Mouse (Mus musculus): ENCODE data around the gene Pou5f2.
A peak's percentile ranks its signal among the peaks of the same experiment; 100 is the strongest.

The Pou5f2 gene

DNA sequence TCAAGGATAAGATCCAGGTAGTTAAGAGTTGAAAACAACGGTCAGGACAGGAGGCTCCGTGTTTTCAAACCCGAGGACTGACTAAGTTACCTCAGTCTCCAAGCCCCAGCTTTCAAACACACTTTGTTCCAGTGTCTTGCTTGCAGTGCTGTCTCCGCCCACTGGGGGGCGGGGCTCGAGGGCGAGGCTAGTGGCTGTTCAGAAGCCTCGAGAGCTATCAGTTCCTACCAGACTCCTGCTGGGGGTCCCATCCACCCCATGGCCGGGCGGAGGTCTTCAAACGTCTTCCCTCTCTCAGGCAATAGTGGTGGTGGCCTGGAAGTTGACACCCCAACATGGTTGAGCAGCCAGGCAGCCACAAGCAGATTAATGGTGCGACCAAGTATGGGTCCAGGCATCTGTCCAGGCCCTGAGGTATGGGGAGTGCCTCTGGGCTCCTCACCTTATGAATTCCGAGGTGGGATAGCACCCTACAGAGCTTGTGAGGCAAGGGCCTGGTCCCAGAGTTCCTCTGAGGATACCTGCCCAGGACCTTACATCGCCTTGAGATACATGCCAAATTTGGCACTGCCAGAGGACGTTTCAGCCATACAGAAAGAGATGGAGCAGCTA lies at the start of gene Pou5f2:
Gene Pou5f2, plus strand, starts transcription at position 220 of the 612 bp plus-strand sequence.
- DNase-seq (ENCODE audit: inconsistent ontology term): no peak

DNA sequence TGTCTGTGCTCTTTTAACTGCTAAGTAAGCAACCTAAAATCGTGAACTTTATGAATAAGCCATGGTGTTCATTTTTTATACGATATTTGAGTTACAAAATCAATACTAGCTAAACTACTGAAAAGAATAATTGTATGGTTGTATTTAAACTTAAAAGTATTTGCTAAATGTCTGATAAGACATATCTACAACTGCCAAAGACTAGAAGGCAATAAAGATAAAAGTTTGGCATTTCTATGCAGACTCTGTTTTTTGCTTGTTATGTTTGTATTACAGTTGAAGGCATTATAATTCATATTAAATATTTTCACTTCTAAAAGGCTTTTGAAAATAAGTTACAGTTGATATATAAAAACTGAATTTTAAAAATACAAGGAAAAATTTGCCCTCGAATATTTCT lies 48.5 kb upstream of the Pou5f2 start:
- DNase-seq (ENCODE audit: inconsistent ontology term): no peak

DNA sequence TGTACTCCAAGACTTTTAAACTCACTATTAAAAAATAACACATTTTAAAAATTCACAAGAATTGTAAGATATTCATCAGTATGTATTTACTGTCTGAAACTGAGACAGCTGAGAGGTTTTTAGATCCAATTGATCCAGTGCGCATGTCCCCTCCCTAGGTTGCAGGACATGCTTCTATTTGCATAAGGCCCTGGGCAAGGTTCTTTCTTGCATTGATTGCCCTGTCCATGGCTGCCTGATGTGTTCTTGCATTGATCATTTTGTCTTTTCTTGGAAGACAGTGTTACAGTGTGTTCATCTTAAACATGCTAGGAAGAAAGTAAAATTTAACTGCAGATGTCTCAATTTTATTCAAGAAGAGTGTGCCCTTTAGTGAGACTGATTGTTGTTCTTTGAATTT lies 47.6 kb upstream of the Pou5f2 start:
- no peak for DNase-seq (ENCODE audit: inconsistent ontology term)

DNA sequence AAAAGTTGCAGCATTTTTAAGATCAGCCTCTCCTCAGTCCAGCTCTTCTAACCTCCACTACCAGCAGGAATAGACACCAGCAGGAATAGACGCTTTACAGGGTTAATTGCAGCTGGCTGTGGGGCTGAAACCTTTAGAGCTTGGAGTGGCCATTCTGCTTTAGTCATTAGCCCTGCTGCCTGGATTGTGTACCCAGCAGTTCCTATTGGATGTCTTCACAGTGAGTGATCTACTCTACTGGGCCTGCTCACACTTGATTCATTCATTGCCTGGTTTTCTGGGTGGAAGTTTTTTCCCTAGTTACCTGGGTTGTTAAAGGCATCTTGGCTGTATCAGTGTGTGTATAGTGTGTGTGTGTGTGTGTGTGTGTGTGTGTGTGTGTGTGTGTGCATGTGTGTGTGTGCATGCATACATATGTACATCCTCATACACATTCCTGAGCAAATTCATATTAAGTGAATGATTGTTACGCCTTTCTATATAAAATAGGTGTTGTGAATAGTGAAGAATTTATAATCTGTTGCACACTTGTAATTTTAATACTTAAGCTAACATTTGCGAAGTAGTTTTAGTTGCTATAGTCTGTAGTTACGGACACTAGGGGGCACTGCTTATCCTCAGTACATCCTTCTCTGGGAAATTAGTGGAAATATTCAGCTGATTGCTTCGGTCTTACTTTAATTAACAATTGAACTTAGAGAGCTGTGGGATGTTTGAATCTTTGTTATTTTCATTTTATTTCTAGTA lies 42.4 kb upstream of the Pou5f2 start:
- peak; percentile 57 for DNase-seq (ENCODE audit: inconsistent ontology term)

DNA sequence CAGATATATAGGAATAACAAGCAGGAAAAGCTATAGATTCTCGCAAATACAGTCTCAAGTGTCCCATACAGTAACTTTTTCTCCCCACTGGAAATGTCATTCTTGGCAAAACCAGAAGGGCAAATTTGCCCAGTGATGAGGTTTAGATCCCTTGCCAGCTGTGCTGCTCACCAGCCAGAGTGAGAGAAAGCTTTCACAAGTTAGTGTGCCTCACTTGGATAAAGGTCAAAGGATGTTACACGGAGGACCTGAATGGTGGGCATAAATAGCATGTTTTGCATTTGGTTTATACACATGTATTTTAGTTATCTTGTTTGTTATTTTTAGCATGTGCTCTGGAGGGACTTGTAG lies 41.9 kb upstream of the Pou5f2 start:
- no peak for DNase-seq (ENCODE audit: inconsistent ontology term)

DNA sequence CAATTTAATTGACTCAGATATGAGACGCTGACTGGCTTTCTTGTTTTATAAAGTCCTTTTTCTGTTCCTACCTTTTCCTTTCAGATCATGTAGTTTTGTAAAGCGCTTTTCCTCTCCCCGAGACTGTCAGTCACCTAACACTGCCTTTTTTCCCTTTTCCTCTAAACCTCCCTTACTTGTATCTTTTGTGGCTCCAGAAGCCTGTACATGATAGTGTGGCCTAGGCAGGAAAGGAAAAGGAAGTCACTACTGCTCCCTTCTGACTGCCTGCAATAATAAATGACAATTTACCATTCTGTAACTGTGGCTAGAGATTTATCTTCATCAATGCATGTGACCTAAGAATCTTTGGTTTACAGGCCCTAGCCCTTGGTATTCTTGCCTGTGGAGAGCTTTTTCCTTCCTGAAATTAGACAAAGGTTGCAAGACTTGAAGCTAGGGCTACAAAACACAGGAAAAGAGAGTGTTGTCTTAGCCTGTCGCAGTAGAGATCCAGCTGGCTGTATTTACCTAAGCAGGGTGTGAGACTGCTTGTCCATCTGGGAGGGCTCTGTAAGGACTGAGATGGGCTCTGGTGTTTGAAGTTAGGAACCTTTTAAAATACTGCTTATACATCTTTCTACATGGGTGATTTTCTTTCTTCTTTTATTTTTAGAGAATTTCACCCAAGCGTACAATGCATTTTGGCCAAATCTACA lies 33.4 kb upstream of the Pou5f2 start:
- DNase-seq (ENCODE audit: inconsistent ontology term): no peak

DNA sequence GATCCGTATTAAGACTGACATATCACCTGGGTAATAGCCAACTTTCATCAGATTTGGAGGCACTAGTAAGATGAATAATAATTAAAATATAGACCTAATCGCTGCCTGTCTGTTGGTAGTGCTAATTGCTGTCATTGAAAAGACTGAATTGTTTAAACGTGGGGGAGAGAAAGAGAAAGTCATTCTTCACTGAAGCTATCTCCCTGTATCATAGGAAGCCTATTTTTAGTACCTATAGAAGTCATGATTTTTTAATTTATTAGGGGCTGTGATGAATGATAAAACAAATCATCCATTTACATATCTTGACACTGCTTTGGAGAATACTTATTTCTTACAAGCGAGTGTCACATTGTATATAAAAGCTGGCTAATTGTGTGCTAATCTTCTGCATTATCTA lies 20.1 kb upstream of the Pou5f2 start:
- no peak for DNase-seq (ENCODE audit: inconsistent ontology term)

DNA sequence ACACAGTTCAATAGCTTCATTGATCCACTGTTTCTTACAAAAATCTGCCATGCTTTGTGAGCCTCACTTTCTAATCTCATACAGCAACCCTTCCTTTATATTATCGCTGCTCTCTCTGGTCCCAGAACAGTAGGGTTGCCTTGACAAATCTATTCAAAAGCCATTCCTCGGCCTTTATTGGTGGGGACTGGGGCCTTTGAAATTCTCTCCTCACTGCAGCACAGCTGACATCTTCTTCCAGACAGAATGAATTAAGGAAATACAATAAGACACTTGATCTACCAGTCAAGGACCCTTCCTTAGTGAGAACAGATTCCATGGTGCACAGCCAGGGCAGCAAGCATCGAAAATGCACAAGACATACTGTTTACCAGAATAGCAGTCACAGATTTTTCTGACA lies 19.4 kb upstream of the Pou5f2 start:
- DNase-seq (ENCODE audit: inconsistent ontology term): no peak

DNA sequence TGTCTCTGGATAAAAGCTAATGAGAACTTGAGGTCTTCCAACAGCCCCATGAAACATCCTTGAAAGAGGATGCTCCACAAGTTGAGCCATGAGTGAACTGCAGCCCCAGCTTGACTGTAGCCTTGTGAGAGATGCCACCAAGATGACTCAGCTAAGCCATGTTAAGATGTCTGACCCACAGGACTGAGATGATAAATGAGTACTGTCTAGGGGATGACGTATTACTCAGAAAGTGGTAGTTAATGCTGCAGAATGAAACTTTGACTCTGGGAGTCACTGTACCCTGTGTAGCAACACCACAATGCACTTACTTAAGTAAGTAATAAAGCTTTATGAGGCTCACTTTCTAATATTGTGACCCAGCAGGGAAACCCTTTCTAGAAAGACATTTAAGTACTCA lies 14.5 kb upstream of the Pou5f2 start:
- DNase-seq (ENCODE audit: inconsistent ontology term): no peak

DNA sequence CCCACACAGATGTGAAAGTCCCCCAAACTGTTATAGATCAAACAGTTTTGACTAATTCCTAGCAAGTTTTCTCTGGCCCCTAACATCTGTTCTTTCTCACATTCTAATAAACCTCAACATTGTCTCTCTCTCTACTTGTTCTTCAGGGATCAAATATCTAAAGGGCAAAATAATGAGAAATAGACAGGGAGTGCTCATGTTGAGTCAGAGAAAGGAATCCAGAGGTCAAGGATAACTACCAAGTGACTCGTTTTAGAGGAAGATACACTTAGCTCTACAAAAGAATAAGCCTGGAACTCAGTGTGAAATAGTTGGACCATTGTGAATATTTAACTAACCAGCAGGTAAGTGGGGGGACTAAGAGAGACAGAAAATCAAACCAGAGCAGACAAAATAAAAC lies 8.1 kb downstream of the Pou5f2 start:
- DNase-seq (ENCODE audit: inconsistent ontology term): peak; percentile 66

DNA sequence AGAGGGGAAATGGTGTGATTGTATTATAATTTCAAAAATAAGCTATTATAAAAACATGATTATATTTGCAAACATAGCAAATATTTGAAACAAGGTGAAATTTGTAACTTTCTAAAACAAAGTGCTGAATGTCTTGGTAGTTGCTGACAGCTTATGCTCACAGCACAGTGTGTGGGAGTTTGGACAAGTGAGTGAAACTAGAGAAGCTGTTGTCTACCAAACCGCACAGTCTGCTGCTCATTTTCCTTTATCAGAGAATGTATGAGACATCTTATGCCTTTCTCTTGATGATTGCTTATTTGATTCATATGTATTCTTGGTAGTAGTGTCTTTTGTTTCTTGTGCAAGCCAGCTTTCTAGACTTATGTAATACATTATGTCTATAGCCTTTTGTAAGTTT lies 12.5 kb downstream of the Pou5f2 start:
- DNase-seq (ENCODE audit: inconsistent ontology term): no peak

DNA sequence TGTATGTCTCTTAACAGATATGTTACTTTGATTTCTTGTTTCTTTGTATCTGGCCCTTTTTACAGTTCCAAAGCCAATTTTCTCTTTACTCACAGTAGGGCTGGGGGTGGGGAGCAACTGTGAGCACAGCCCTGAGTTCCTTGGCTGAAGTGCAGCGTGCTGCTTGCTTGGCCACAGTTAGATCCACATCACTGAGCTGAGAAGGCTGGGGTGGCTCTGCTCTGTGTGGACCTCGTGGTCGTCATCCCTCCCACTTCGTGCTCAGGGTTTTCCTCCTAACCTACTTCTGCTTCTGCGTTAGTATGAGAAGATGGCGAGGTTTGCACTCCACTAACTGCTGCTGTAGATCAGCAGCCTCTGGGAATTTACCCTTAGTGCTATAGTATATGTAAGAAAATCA lies 18.5 kb downstream of the Pou5f2 start:
- DNase-seq (ENCODE audit: inconsistent ontology term): no peak

DNA sequence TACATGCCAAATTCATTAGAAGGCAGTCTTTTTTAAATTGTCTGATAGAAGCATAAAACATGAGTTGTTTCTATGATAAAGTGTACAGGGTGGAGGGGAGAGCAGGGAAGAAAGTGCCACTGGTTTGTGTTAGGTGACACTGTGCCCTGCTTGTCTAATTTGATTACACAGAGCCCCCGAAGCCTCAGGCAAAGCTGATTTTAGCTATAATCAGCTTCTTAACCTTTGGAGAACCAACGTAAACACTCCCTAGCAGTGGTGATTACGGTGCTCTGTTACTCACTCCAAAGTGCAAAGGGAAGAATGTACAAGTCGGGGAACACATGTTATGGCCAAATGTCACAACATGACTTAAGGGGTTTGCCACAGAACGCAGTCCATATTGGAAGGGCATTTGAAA lies 20.4 kb downstream of the Pou5f2 start:
- no peak for DNase-seq (ENCODE audit: inconsistent ontology term)

Data from Muller cell, postnatal 12 days (primary cell).